Mouse (Mus musculus): Measurements from ENCODE around the gene Arl5a.

DNA sequence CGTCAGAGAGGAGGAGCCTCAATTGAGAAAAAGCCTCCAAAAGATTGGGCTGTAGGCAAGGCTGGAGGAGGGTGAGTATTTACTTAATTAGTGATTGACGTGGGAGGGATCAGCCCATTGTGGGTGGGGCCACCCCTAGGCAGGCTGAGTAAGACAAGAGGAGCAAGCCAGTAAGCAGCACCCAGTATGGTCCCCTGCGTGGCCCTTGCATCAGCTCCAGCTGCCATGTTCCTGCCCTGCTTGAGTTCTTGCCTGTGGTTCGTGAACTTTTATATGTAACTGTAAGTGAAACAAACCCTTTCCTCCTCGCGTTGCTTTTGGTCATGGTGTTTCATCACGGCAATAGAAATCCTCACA is 46.3 kb downstream of the Arl5a start, which contains the start of gene Neb:
- TF ChIP-seq CTCF (IDR thresholded peaks at IDR 0.05; ENCODE audit: borderline replicate concordance, insufficient read depth, low read length) (no peak), POLR2A (IDR thresholded peaks at IDR 0.05; ENCODE audit: low read depth, low read length) (no peak)
